In the genomic region with DNA sequence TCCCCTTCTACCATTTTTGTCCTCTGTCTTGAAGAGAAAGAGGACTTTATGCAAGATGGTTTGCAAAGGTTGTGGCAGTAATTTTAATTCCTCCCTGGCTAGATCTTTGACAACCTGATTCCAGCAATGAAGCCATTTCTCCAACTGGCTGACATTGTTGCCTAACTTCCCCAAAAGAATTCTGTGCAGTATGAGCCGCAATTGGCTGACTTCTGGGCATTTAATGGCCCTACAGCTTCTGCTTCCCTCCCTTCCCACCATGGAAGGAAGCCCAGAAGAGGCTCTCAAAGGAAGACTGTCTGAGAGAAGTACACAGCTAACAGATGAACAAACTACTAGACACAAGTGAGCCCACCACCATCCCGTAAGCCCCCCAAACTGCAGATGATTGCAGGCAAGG, we compare ENCODE assay signal across 25 mouse cellular contexts. TPM values are rescaled to one million over a fixed set of nuclear protein-coding genes. Genes with fewer than 3 reads are reported as not detected.
DNase-seq lines count a peak whose midpoint lies in the region; ATAC-seq lines count a peak whose summit lies in the region.
"Had no signal": no experiment of that assay in that cellular context is flagged by ENCODE, and none has a peak within 500 bp of the region (broad histone marks: within the 10 kb centered on the region; RNA-seq: fewer than 3 reads in every experiment).

No protein-coding gene starts in this region.

- WGBS in heart, embryonic 10.5 days = 93% methylated on average over 2 of the region's 2 CpGs

- H3K27ac ChIP-seq in heart, embryonic 10.5 days = no peak overlapping the region

- H3K27me3 ChIP-seq in heart, embryonic 10.5 days (ENCODE audit: insufficient read depth, poor library complexity, severe bottlenecking) = no peaks in the 10 kb centered on the region
- H3K27me3 ChIP-seq: CH12.LX had no signal

- ATAC-seq in granulocyte monocyte progenitor cell, adult 5-6 weeks (replicated peaks; ENCODE audit: poor library complexity, severe bottlenecking) = peak; percentile 66
- ATAC-seq in megakaryocyte progenitor cell, adult 5-6 weeks (replicated peaks; ENCODE audit: poor library complexity) = peak; percentile 68
- no peak for ATAC-seq in activated CD4-positive, CD25-positive, alpha-beta regulatory T cell, adult 4 months
- ATAC-seq: CD4-positive, CD25-positive, alpha-beta regulatory T cell, adult 4 months; Patski had no signal

- no peaks in the 10 kb centered on the region for H3K36me3 ChIP-seq in heart, embryonic 10.5 days
- H3K36me3 ChIP-seq: G1E had no signal

- H3K9me3 ChIP-seq in heart, embryonic 10.5 days = no peaks in the 10 kb centered on the region
- H3K9me3 ChIP-seq: G1E had no signal

- DNase-seq in heart, embryonic 10.5 days (ENCODE audit: low spot score) = no peak
- DNase-seq: adrenal gland, adult 2 months; adrenal gland, adult 8-10 months; adrenal gland, postnatal 10 days; adrenal gland, postnatal 14 days; adrenal gland, postnatal 25 days; adrenal gland, postnatal 36 days; B cell, adult 2 months; cerebellum, adult 11 months; cerebellum, adult 11-12 months; cerebellum, adult 18-20 months; cerebellum, adult 2 months had no signal

- H3K4me3 ChIP-seq in heart, embryonic 10.5 days = no peak overlapping the region

- H3K4me1 ChIP-seq in heart, embryonic 10.5 days = no peaks in the 10 kb centered on the region

RNA-seq across cellular contexts. Expression of a gene that starts 23.1 kb away (rescaled TPM):
- total RNA-seq in granulocyte monocyte progenitor cell, adult 5-6 weeks (2014; fragmentation: Nextera tagmentation) = 3.2 and 10.4 TPM in 2 replicates
- 4.4 and 5.4 TPM in 2 replicates for total RNA-seq in granulocyte monocyte progenitor cell, adult 5-6 weeks (2017)
- 3.4 and 6.0 TPM in 2 replicates for total RNA-seq in megakaryocyte progenitor cell, adult 5-6 weeks (2015)
- total RNA-seq in megakaryocyte progenitor cell, adult 5-6 weeks (2017) = 6.6 TPM in 2 replicates
- 5.9 and 7.7 TPM in 2 replicates for polyA plus RNA-seq in heart, embryonic 10.5 days (2016; fragmentation: Nextera tagmentation; extraction: Ambion mirVana)
- polyA plus RNA-seq in activated CD4-positive, CD25-positive, alpha-beta regulatory T cell, adult 4 months (2017; shearing (Covaris generic)) = 1 to 10 TPM; 5.8 to 6.6 TPM

RNA-seq across cellular contexts. Expression of a gene that starts 23.3 kb away (rescaled TPM):
- total RNA-seq in granulocyte monocyte progenitor cell, adult 5-6 weeks (2014; fragmentation: Nextera tagmentation) = 0.26 and 1.0 TPM in 2 replicates
- 0.26 and 1.6 TPM in 2 replicates for total RNA-seq in granulocyte monocyte progenitor cell, adult 5-6 weeks (2017)
- total RNA-seq in megakaryocyte progenitor cell, adult 5-6 weeks (2015) = 3.8 and 5.2 TPM in 2 replicates
- 0.62 and 4.2 TPM in 2 replicates for total RNA-seq in megakaryocyte progenitor cell, adult 5-6 weeks (2017)
- polyA plus RNA-seq in heart, embryonic 10.5 days (2016; fragmentation: Nextera tagmentation; extraction: Ambion mirVana) = 0.80 and 1.1 TPM in 2 replicates
- polyA plus RNA-seq in activated CD4-positive, CD25-positive, alpha-beta regulatory T cell, adult 4 months (2017; shearing (Covaris generic)) = under 1 TPM; 0.31 to 0.75 TPM

RNA-seq across cellular contexts. Expression of a gene that starts 56.8 kb away (rescaled TPM):
- not detected in 2 replicates for total RNA-seq in granulocyte monocyte progenitor cell, adult 5-6 weeks (2014; fragmentation: Nextera tagmentation)
- total RNA-seq in granulocyte monocyte progenitor cell, adult 5-6 weeks (2017) = not detected in 2 replicates
- total RNA-seq in megakaryocyte progenitor cell, adult 5-6 weeks (2015) = not detected in 2 replicates
- not detected in 2 replicates for total RNA-seq in megakaryocyte progenitor cell, adult 5-6 weeks (2017)
- polyA plus RNA-seq in heart, embryonic 10.5 days (2016; fragmentation: Nextera tagmentation; extraction: Ambion mirVana) = not detected in 2 replicates
- under 1 TPM; 0.45 to 0.73 TPM for polyA plus RNA-seq in activated CD4-positive, CD25-positive, alpha-beta regulatory T cell, adult 4 months (2017; shearing (Covaris generic))
- total RNA-seq: adrenal gland, adult 18-20 months; adrenal gland, adult 2 months; adrenal gland, postnatal 10 days; adrenal gland, postnatal 14 days; adrenal gland, postnatal 25 days; adrenal gland, postnatal 36 days; adrenal gland, postnatal 4 days; CH12.LX; ES-E14; MEL had no signal
- polyA plus RNA-seq: adrenal gland, adult 2 months; brain, embryonic 14.5 days; C2C12; G1E; Patski had no signal

RNA-seq across cellular contexts. Expression of a gene that starts 58.9 kb away (rescaled TPM):
- total RNA-seq in granulocyte monocyte progenitor cell, adult 5-6 weeks (2014; fragmentation: Nextera tagmentation) = 0.11 TPM in 1 of 2 replicates, not detected in the other
- total RNA-seq in granulocyte monocyte progenitor cell, adult 5-6 weeks (2017) = not detected in 2 replicates
- total RNA-seq in megakaryocyte progenitor cell, adult 5-6 weeks (2015) = not detected in 2 replicates
- total RNA-seq in megakaryocyte progenitor cell, adult 5-6 weeks (2017) = 0.10 and 0.21 TPM in 2 replicates
- polyA plus RNA-seq in heart, embryonic 10.5 days (2016; fragmentation: Nextera tagmentation; extraction: Ambion mirVana) = 0.50 and 0.92 TPM in 2 replicates
- polyA plus RNA-seq in activated CD4-positive, CD25-positive, alpha-beta regulatory T cell, adult 4 months (2017; shearing (Covaris generic)) = under 1 TPM; 0.45 to 0.65 TPM
